Comparison of ENCODE assay signal across 24 mouse cellular contexts in the genomic region with DNA sequence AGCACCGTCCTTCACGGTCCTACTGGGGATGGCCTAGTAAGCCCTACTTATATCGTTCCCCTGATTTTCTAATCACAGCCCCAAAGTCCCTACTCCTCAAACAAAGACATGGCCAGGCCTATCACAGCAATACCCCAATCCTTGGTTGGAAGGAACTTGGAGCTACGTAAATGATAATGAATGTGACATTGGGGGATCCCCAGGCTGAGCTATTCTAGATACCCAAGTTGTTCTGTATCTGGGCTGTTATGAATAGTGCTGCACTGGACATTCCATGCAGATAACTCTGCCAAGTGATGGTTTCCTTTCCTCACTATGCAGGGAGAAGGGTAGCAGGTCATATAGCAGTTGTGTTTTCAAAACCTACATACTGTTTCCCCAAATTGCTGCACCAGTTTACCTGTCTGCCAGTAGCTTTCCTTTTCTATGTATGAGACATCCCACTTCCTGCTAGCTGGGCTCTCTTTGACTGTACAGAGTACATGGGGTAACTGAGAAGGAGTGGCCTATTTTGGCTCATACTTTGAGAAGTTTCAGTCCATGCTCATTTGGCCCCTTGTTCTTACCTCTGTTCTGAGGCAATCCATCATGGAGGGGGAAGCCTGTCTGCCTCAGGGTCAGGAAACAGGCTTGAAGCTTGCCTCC. TPM values are rescaled to one million over a fixed set of nuclear protein-coding genes. Genes with fewer than 3 reads are reported as not detected.
"Had no signal": no experiment of that assay in that cellular context is flagged by ENCODE, and none has a peak within 500 bp of the region (broad histone marks: within the 10 kb centered on the region; RNA-seq: fewer than 3 reads in every experiment).

No protein-coding gene starts in this region.

- H3K4me1 ChIP-seq: heart, embryonic 12.5 days; hindbrain, embryonic 13.5 days; hindbrain, embryonic 15.5 days; kidney, embryonic 15.5 days; limb, embryonic 13.5 days; limb, embryonic 15.5 days; liver, embryonic 12.5 days had no signal

- H3K9me3 ChIP-seq: heart, embryonic 12.5 days; hindbrain, embryonic 13.5 days; hindbrain, embryonic 15.5 days; kidney, embryonic 15.5 days; limb, embryonic 13.5 days; limb, embryonic 15.5 days; liver, embryonic 12.5 days had no signal

- H3K27ac ChIP-seq: heart, adult 2 months; hindbrain, embryonic 13.5 days; hindbrain, embryonic 15.5 days; hindbrain, postnatal 0 days; kidney, embryonic 15.5 days; kidney, postnatal 0 days; limb, embryonic 13.5 days; limb, embryonic 15.5 days; liver, embryonic 12.5 days; liver, embryonic 14.5 days had no signal

- DNase-seq: gastrocnemius, postnatal 25 days; heart, adult 2 months; heart, postnatal 10 days; heart, postnatal 4 days; kidney, adult 11 months; kidney, adult 2 months; kidney, adult 9 months; kidney, postnatal 14 days; kidney, postnatal 36 days; layer of hippocampus, adult 9-11 months; layer of hippocampus, postnatal 36 days; left cerebral cortex, postnatal 4 days had no signal

- H3K4me2 ChIP-seq: heart, embryonic 12.5 days; hindbrain, embryonic 13.5 days; hindbrain, embryonic 15.5 days; kidney, embryonic 15.5 days; limb, embryonic 13.5 days; limb, embryonic 15.5 days; liver, embryonic 12.5 days had no signal

- H3K27me3 ChIP-seq: heart, embryonic 12.5 days; hindbrain, embryonic 13.5 days; hindbrain, embryonic 15.5 days; kidney, embryonic 15.5 days; limb, embryonic 13.5 days; limb, embryonic 15.5 days; liver, embryonic 12.5 days had no signal

- H3K9ac ChIP-seq: heart, embryonic 12.5 days; hindbrain, embryonic 13.5 days; hindbrain, embryonic 15.5 days; kidney, embryonic 15.5 days; limb, embryonic 13.5 days; limb, embryonic 15.5 days; liver, embryonic 12.5 days; liver, embryonic 14.5 days had no signal

- ATAC-seq: hindbrain, postnatal 0 days; intestine, embryonic 16.5 days; liver, embryonic 12.5 days had no signal

- H3K4me3 ChIP-seq: heart, adult 2 months; heart, embryonic 12.5 days; hindbrain, embryonic 13.5 days; hindbrain, embryonic 15.5 days; kidney, embryonic 15.5 days; limb, embryonic 13.5 days; limb, embryonic 15.5 days; liver, embryonic 12.5 days had no signal

RNA-seq across cellular contexts. Expression of gene Dzip1, which starts 40.2 kb away (rescaled TPM):
- total RNA-seq: granulocyte monocyte progenitor cell, adult 5-6 weeks had no signal
